Mouse (Mus musculus) heart, adult 10 weeks (tissue): ENCODE data around the gene Rbm42. TPM values are rescaled to one million over a fixed set of nuclear protein-coding genes. Genes with fewer than 3 reads are reported as not detected.

Experiments used
- polyA plus RNA-seq: library from polyadenylated mRNA; stranded (reverse); fragments of 350-450 nt; fragmentation: Illumina TruSeq; extraction: RNeasy Lipid Tissue Mini Kit (QIAGEN cat#74804); gene quantifications from one replicate; pipeline ENCODE4 v1.2.3, GENCODE M21; 2014; ENCODE audit warnings: low read depth, low replicate concordance

The Rbm42 gene
- polyA plus RNA-seq = 37.8 TPM

DNA sequence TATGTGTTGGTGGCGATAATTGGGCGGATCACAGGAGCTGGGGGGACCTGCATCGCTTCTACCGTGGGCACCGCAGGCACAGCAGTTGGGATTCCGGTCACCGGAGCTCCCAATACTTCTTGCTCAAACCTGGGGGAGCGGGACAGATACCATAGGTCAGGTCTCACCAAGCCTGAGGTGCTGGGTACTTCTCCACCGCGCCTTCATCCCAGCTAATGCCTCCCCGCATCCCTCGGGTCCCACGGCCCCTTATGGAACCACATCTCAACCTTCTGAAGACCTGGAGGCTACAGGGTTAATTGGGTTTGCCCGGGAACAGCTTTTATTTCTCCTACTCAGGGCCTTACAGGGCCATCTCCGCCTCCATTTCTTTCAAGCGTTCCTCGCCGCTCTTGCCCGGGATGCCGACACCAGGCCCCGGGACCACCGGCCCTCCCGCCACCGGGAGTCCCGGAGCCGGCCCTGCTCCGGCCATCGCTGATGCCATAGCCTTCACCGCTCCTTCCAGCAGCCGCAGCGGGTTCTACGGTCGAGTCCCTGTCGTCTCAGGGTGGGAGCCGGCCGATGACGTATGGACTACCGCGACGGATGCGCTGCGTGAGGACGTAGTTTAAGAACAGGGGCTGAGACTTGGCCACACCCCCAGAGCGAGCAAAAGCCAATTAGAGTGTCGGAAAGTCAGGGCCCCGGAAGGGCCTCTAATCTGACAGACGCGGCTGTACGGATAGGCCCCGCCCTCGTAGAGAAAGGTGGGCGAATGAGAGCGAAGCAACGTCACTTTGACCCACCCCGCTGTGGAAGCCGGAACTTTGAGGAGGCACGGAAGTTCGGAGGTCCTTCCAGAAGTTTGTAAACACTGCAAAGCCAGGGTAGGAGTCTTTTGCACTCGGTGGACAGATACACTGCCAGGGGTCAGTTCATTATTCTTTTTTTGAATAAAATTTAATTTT is at the start of gene Rbm42:
Gene Rbm42 (minus strand): TSS at position 727 of the 950 bp plus-strand sequence.

DNA sequence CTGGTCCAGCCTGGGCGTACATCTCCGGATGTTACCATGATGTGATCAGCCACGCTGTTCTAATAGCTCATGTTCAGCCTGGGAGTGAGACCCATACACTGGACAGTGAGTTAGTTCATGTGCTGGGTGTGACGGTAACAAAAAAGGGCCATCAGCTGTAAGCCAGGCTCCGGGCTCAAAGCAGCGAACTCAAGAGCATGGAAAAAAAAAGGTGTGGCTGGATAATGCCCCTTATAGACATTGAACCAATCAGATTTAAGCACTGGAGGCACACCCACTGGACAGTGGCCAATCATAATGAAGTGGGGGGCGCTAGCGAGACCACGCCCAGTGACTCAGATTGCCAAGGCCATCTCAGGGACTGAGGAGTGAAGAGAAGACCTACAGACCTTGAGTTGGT is 48.5 kb upstream of the Rbm42 start, which contains the start of gene 2200002J24Rik:
Gene 2200002J24Rik (plus strand): TSS at position 338 of the 400 bp plus-strand sequence.

DNA sequence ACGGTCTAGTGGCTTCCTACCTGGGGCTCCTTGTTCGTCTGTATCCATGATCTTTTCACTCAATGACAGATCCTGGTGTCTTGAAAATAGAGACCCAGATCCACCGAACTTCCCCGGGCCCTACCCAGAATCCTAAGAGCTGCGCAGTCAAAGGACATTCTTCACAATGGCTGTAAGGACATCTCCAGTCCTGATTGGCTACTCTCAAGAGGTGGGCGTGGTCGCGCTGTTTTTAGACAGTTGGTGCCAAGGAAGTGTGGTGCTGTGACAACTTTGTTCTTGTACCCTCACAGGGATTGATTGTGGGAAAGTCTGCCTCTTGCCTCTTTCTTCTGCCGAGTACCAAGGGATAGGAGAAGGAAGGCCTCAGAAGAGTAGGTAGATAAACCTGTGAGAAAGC is 21.4 kb upstream of the Rbm42 start, which contains the start of gene Pmis2:
Gene Pmis2 (minus strand): TSS at position 126 of the 400 bp plus-strand sequence.

DNA sequence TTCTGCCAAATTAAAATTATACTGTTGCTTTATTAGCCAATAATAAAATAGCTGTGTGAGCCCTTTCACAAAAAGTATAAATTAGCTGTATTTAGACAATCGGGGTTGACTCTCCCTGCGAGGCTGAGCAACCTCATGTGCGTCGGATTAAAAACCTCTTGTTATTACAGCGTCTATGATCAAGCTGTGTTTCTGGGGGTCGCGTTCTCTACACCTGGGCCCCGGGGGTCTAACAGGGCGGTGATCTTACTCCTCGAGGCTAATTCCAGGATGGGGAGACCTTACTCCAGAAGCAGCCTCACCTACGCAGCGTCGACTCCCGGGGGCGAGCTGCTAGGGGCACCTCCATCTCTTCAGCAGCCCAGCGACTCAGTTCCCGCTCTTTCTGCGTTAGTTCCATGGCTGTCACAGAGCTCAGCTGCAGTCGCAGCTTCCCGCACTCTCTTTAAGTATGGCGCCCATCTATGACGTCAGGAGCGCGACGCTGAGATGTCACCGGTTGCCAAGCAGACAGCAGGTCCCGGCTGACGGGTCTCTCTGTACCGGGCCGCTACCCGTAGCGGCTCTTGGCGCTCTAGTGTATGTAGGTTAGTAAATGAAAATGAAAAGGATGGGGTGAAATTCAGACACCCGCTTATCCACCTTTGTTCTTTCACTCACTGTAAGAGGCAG is 14.5 kb upstream of the Rbm42 start, which contains the start of gene Haus5:
Gene Haus5 (minus strand): TSS at position 466 of the 672 bp plus-strand sequence.

DNA sequence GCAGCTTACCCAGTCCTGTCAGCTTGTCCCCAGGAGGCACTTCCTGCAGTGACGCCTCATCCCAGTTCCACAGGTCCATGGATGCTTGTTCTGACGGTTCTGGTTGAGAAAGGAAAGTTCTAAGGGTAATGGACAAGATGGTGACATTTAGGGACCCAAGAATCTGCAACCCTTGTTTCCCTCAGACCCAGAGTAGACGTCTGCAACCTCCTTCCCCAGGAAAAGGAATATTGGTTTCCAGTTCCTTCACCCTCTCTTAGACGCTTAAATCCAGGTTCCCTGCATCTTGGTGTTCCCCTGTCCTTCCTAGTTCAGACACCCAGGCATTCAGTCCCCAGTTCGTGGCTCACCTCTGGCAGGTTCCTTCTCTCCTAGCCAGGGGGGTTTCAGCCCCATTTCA is 14.4 kb downstream of the Rbm42 start, which contains the start of gene Etv2:
Gene Etv2 (minus strand): TSS at position 101 of the 400 bp plus-strand sequence.

DNA sequence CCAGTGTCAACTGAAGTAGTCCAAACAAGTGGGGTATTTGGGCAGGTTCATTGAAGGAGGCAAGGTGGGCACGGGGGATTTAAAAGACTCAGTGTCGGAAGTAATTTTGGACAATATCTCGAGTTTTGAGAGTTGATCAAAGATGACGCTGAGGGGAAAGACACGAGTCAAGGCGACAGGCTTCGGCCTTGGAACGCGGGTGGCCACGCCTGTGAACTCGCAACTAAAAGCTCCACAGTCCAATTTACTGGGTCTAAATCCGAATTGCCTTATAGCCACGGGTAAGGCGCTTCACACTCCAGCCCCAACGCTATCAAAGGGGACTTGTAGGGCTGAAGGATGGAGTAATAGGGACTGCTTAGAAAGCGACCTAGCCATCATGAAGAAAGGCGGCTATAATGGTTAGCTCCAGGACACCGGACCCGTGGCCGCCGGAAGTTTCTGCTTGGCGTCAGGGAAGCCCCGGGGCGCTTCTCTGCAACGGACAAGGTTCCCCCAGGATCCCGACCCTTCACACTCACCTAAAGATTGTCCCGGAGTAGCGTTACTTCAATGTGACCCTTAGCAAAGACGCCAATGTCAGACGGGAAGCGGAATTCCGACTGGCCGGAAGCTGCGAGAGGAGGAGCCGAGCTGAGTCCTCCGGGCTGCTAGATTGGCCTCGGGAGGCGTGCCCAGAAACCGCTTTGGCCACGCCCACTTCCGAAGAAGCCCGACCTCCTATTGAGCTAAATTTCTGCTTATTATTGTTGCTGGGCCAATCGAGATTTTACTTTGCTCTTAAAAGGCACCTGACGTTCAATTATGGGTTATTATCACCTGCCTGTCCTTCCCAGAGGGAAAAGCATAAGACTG is 24.4 kb downstream of the Rbm42 start, which contains the start of gene Cox6b1:
Gene Cox6b1 (minus strand): TSS at position 622 of the 855 bp plus-strand sequence.

DNA sequence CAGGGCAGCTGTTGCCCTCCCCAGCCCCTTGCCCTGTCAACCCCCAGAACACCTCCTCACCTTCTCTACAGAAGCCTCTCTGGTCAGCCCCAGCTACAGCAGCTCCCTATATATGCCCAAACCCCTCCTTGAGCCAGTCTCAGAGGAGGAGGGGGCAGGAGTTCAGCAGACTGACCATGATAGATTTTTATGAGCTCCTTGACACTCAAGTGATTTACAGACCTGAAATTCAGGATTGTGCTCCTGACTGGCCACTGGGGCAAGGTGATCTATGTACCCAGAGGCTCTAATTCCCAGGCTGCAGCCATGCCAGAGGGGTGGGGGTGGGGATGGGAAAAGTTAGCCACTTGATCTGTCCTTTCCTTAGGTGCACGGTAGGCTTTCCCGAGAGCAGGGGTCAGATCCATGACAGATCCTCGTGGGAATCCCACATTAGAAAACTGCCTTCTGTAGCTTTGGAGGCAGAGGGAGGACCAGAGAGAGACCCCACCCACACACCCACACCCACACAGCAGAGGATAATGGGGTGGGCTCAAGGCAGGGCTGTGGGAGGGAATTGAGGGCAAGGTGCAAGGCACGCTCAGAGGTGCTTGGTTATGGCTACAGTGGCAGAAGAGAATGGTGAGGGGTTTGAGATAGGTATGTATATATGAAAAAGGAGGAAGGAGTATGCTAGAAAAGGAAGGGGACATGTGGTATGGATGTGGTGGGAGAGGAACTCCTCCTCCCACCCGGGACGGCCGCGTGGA is 37.3 kb downstream of the Rbm42 start, which contains the start of gene Upk1a:
Gene Upk1a (minus strand): TSS at position 194 of the 749 bp plus-strand sequence.

DNA sequence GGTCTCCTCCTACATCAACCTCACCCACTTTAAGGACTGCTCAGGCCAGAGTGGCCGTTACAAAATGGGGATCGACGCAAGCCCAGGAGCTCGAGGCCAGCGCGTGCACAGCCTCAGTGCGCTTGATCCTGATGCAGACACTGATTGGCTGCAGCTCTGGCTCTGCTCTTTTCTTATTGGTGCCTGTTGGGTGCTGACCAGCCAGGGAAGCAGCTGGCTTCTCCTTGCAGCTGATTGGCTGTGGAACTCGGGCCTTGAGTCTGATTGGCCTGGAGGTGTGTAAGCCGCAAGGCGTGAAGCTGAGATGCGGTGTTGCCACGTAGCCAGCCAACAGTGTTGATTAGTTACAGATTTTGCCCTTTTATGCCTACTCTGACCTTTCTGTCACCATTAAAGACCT is 51.3 kb downstream of the Rbm42 start, which contains the start of gene Zbtb32:
Gene Zbtb32 (minus strand): TSS at position 124 of the 400 bp plus-strand sequence.

Other genes with a start within 250 kb of the Rbm42 start
- 38.2 TPM for gene Tyrobp, start 236.6 kb downstream of the Rbm42 start, polyA plus RNA-seq
- not detected for gene Hcst, start 230.5 kb downstream of the Rbm42 start, polyA plus RNA-seq
- 0.50 TPM for gene Nfkbid, start 228.6 kb downstream of the Rbm42 start, polyA plus RNA-seq
- gene Aplp1, start 204.8 kb downstream of the Rbm42 start, polyA plus RNA-seq = 3.1 TPM
- not detected for gene Kirrel2, start 192.6 kb downstream of the Rbm42 start, polyA plus RNA-seq
- gene Nphs1, start 192.0 kb downstream of the Rbm42 start, polyA plus RNA-seq = not detected
- gene Prodh2, start 156.7 kb downstream of the Rbm42 start, polyA plus RNA-seq = not detected
- gene Arhgap33, start 115.3 kb downstream of the Rbm42 start, polyA plus RNA-seq = 1.1 TPM
- 945 TPM for gene Hspb6, start 98.1 kb downstream of the Rbm42 start, polyA plus RNA-seq
- 3.8 TPM for gene Proser3, start 98.0 kb downstream of the Rbm42 start, polyA plus RNA-seq
- gene Lin37, start 90.5 kb downstream of the Rbm42 start, polyA plus RNA-seq = 17.8 TPM
- gene U2af1l4, start 87.0 kb downstream of the Rbm42 start, polyA plus RNA-seq = 64.0 TPM
- gene Gm49396, start 87.0 kb downstream of the Rbm42 start, polyA plus RNA-seq = 8.0 TPM
- 106 TPM for gene Psenen, start 86.7 kb downstream of the Rbm42 start, polyA plus RNA-seq
- gene Igflr1, start 84.9 kb downstream of the Rbm42 start, polyA plus RNA-seq = not detected
- 16.4 TPM for gene Kmt2b, start 61.6 kb downstream of the Rbm42 start, polyA plus RNA-seq
- gene Zbtb32, start 51.4 kb downstream of the Rbm42 start, polyA plus RNA-seq = not detected
- gene Upk1a, start 37.5 kb downstream of the Rbm42 start, polyA plus RNA-seq = 0.31 TPM
- gene Cox6b1, start 24.2 kb downstream of the Rbm42 start, polyA plus RNA-seq = 3,676 TPM
- gene Etv2, start 14.5 kb downstream of the Rbm42 start, polyA plus RNA-seq = not detected
- gene Haus5, start 14.7 kb upstream of the Rbm42 start, polyA plus RNA-seq = 7.5 TPM
- not detected for gene Pmis2, start 21.3 kb upstream of the Rbm42 start, polyA plus RNA-seq
- not detected for gene 2200002J24Rik, start 48.6 kb upstream of the Rbm42 start, polyA plus RNA-seq
- gene Atp4a, start 61.9 kb upstream of the Rbm42 start, polyA plus RNA-seq = not detected
- 168 TPM for gene Tmem147, start 79.2 kb upstream of the Rbm42 start, polyA plus RNA-seq
- not detected for gene Gapdhs, start 93.4 kb upstream of the Rbm42 start, polyA plus RNA-seq
- 3.5 TPM for gene Sbsn, start 101.2 kb upstream of the Rbm42 start, polyA plus RNA-seq
- 3.5 TPM for gene Dmkn, start 113.4 kb upstream of the Rbm42 start, polyA plus RNA-seq
- not detected for gene Krtdap, start 137.6 kb upstream of the Rbm42 start, polyA plus RNA-seq
- gene Ffar2, start 173.5 kb upstream of the Rbm42 start, polyA plus RNA-seq = not detected
- not detected for gene Ffar3, start 205.9 kb upstream of the Rbm42 start, polyA plus RNA-seq
- not detected for gene Ffar1, start 211.2 kb upstream of the Rbm42 start, polyA plus RNA-seq
- 0.76 TPM for gene Cd22, start 230.0 kb upstream of the Rbm42 start, polyA plus RNA-seq